Mouse (Mus musculus): ENCODE results near the gene Tmem247.

- TF ChIP-seq CTCF (IDR thresholded peaks at IDR 0.05; ENCODE audit: low read depth, low read length), result no peak
- TF ChIP-seq POLR2A (IDR thresholded peaks at IDR 0.05; ENCODE audit: borderline replicate concordance, low read depth, low read length), result no peak
Observed at GRCm38 (mm10) chr17:86969582-86969981, 52.4 kb downstream of the Tmem247 start.

All from bone marrow macrophage, adult 2 months (primary cell).